Mouse (Mus musculus) NIH3T3 (cell line): ENCODE results near the gene Gm20696.

Experiments
- DNase-seq: peaks from one replicate; pipeline ENCODE4 v3.0.0-alpha.2; 2012; ENCODE audit warnings: low read depth

Gene Gm20696

GRCm38 (mm10) chr6:99359036-99359698, 307.4 kb downstream of the Gm20696 start:
- DNase-seq = peak; percentile 67

GRCm38 (mm10) chr6:99357931-99358330, 308.7 kb downstream of the Gm20696 start:
- DNase-seq = no peak

GRCm38 (mm10) chr6:99354338-99354737, 312.3 kb downstream of the Gm20696 start:
- DNase-seq = no peak

- DNase-seq = no peak
Measured at GRCm38 (mm10) chr6:99353441-99353840, 313.2 kb downstream of the Gm20696 start.

- DNase-seq = no peak
Measured at GRCm38 (mm10) chr6:99350566-99350965, 316.0 kb downstream of the Gm20696 start.

- no peak for DNase-seq
Measured at GRCm38 (mm10) chr6:99350156-99350555, 316.4 kb downstream of the Gm20696 start.

GRCm38 (mm10) chr6:99347836-99348235, 318.8 kb downstream of the Gm20696 start:
- DNase-seq = no peak

GRCm38 (mm10) chr6:99344966-99345365, 321.6 kb downstream of the Gm20696 start:
- DNase-seq = peak; percentile 60

GRCm38 (mm10) chr6:99344357-99344756, 322.2 kb downstream of the Gm20696 start:
- no peak for DNase-seq

- peak; percentile 76 for DNase-seq
Measured at GRCm38 (mm10) chr6:99343815-99344214, 322.8 kb downstream of the Gm20696 start.

- no peak for DNase-seq
Measured at GRCm38 (mm10) chr6:99342416-99342815, 324.2 kb downstream of the Gm20696 start.

- DNase-seq = no peak
Measured at GRCm38 (mm10) chr6:99340902-99341301, 325.7 kb downstream of the Gm20696 start.

- no peak for DNase-seq
Measured at GRCm38 (mm10) chr6:99339986-99340721, 326.4 kb downstream of the Gm20696 start.

GRCm38 (mm10) chr6:99339343-99339620, 327.3 kb downstream of the Gm20696 start:
- no peak for DNase-seq

- DNase-seq = no peak
Measured at GRCm38 (mm10) chr6:99338593-99339342, 327.8 kb downstream of the Gm20696 start.

- DNase-seq = no peak
Measured at GRCm38 (mm10) chr6:99338174-99338573, 328.4 kb downstream of the Gm20696 start.

GRCm38 (mm10) chr6:99337575-99337974, 329.0 kb downstream of the Gm20696 start:
- DNase-seq = no peak

- no peak for DNase-seq
Measured at GRCm38 (mm10) chr6:99336191-99336590, 330.4 kb downstream of the Gm20696 start.

- no peak for DNase-seq
Measured at GRCm38 (mm10) chr6:99335174-99335830, 331.3 kb downstream of the Gm20696 start.

GRCm38 (mm10) chr6:99334255-99334654, 332.3 kb downstream of the Gm20696 start:
- no peak for DNase-seq

GRCm38 (mm10) chr6:99333127-99333526, 333.5 kb downstream of the Gm20696 start:
- DNase-seq = no peak

GRCm38 (mm10) chr6:99330169-99330568, 336.4 kb downstream of the Gm20696 start:
- DNase-seq = no peak

GRCm38 (mm10) chr6:99328634-99329033, 338.0 kb downstream of the Gm20696 start:
- DNase-seq = peak; percentile 81
